Mouse (Mus musculus): Measurements from ENCODE around the gene Rasal2. TPM values are rescaled to one million over a fixed set of nuclear protein-coding genes. Genes with fewer than 3 reads are reported as not detected.
A peak's percentile ranks its signal among the peaks of the same experiment; 100 is the strongest.
"Not testable (repeated sequence)": the region's sequence is repeated elsewhere in the genome, so short reads cannot be mapped to it uniquely, and the experiment has no call there.

Gene Rasal2
- polyA plus RNA-seq, 1 experiment = 27.2 TPM

DNA sequence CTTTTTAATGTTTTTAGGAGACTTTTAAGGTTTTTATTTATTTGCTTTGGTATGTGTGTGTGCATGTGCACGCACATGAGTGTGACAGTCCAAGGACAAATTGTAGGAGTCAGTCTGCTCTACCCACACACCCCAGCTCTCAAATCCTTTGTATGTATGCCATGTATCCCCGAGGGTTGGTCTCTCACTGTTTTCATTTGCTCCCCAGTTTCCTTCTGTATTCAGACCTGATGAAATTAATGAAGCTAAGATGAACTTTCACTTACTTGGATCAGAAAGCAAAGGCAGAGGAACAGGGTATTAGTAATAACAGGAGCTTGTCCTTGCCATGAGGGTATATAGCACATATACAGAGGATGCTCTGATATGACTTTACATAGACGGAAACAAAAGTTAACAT, 165.1 kb downstream of the Rasal2 start:
- DNase-seq (ENCODE audit: extremely low spot score in 1 of 2, low spot score in 1 of 2) = no peak

DNA sequence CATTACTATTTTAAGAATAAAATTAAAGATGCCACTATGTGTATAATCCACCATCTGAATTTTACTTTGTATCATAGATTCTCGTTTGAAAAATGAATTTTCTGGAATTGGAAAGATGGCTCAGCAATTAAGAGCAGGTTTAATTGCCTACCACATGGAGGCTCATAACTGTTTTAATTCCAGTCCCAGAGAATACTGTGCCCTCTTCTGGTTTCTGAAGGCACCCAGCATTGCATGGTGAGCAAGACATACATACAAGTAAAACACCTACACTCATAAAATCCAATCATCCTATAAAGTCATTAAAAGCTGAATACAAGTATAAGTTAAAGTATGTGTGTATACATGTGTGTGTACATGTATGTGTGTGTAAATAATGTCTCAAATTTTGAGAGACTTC, 165.6 kb downstream of the Rasal2 start:
- no peak for DNase-seq (ENCODE audit: extremely low spot score in 1 of 2, low spot score in 1 of 2)

DNA sequence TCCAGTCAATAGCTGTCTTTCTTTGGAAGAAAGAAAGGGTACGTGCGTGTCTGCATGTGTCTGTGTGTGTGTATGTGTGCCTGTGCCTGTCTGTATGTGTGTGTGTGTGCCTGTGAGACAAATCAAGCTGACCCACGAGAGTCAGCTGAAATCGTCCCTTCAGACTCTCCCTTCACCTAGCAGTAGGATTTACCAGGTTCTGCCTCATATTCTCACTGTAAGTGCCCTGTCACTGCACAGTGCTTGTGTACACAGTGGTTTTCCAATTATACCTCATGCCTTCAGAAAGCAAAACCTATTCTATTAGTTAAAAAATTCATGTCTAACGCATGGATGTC, 168.0 kb downstream of the Rasal2 start:
- DNase-seq (ENCODE audit: extremely low spot score in 1 of 2, low spot score in 1 of 2) = no peak

DNA sequence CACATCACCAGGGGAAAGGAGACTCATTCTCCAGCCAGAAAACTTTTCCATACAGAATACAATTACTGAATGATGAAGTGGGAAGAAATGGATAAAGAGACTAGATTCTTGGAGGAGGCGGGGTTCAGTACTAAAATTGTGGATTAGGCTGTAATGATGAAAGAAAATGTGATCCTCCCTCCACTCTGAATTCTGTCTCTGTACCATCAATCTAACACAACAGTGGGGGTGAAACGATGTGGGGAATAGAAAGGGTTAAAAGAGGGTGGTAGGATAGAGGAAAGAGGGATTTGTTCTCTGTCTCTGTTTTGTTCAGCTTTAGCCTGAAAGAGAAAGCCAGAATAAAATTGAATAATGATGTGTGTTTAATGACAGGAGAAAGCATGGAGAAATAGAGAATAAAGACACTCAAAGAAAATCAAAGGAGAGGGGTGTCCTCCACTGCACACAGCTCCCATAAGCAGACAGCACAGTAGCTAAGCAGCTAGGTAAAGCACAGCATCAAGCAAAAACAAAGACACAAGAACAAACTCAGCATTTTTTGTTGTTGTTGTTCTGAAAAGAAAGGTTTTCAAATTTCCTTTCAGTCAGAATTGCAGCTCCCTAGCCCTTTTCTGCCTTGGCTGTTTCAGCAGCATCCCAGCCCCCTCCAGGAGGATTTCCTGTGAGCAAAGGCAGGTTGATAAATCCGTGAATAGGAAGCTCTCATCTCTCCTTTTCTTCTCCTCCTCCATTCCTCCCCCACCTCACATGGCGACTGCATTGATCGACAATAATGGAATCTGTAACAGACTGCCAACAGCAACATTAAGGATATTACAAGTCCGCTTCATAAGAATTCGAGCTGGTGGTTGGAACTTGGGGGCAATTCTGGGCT, 168.6 kb downstream of the Rasal2 start:
- no peak for DNase-seq (ENCODE audit: extremely low spot score in 1 of 2, low spot score in 1 of 2)

DNA sequence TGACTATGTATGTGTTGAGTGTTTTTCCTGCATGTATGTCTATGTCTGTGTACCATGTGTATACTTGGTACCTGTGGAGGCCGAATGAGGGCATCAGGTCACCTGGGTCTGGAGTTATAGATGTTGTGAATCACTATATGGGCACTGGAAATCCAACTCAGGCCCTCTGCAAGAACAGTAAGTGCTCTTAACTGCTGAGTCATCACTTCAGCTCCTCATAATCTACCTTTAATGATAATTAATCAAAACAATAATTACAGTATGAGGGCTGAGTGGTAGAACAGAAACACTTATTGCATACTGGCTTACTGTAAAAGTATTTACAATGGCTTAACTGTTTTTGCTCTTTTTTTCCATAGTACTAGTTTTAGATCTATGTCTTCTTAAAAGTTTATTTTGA, 172.7 kb downstream of the Rasal2 start:
- DNase-seq (ENCODE audit: extremely low spot score in 1 of 2, low spot score in 1 of 2) = no peak

DNA sequence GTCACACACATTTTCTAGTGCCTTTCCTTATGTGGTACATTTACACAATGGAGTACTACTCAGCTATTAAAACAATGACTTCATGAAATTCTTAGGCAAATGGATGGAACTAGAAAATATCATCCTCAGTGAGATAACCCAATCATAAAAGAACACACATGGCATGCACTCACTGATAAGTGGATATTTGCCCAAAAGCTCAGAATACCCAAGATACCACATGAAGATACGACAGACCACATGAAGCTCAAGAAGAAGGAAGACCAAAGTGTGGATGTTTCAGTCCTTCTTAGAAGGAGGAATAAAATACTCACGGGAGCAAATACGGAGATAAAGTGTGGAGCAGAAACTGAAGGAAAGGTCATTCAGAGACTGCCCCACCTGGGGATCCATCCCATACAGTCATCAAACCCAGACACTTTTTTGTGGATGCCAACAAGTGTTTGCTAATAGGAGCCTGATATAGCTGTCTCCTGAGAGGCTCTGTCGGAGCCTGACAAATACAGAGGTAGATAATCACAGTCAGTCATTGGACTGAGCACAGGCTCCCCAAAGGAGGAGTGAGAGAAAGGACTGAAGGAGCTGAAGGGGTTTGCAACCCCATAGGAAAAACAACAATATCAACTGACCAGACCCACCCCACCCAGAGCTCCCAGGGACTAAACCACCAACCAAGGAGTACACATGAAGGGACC, 175.6 kb downstream of the Rasal2 start:
- DNase-seq (ENCODE audit: extremely low spot score in 1 of 2, low spot score in 1 of 2) = not testable (repeated sequence)

DNA sequence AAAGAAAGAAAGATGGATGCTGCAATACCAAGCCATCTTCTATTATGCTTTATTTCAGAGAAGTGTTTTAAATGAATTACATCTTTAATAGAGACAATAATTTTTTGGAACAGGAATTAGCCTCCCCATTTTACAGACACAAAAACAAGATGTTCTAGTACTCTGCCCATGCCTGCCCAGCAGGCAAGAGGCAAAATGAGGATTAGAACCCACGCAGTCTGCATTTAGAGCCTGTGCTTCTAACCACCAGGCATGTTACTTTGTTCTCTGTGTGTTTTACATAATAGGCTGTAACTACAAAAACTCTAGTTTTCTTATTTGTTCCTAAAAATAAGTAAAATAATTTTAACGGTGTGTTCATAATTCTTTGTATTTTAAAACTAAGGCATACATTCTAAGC, 178.9 kb downstream of the Rasal2 start:
- no peak for DNase-seq (ENCODE audit: extremely low spot score in 1 of 2, low spot score in 1 of 2)

DNA sequence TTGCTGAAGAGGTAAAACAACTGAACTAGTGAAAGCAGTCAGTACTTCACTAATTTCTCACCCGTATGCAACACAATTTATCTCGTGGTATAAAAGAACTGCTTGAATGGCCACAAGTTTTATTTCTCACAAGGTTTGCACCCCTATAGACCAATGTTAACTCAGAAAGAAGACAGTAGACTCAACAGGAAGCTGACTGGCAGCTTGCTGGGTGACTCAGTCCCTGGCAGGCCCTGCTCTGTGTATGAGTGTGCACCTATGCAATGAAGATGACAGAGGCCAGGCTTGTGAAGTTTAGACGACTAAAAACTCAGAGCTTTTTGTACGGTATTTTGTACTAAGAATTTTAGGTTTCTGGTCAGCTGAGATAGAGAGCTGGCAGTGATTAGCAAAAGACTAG, 180.0 kb downstream of the Rasal2 start:
- peak in 1 of 2 experiments; percentile 35 for DNase-seq (ENCODE audit: extremely low spot score in 1 of 2, low spot score in 1 of 2)

DNA sequence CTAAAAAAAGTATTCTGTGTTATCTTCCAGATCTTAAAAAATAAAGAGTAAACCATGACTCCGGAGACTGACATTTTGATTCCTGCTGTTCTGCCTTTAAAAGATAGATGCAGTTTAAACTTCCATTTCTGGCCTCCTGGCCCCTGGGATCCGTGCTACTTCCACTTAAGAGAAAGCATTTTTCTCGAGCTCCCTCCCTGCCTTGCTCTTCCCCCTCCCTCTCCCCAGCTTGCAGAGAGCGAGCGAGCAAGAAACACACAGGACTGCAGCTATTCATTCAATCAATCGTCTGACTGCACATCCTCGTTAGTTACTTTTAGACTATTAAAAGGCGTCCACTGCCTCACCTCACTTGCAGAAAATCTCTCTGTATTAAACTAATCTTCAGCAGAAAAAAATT, 181.4 kb downstream of the Rasal2 start:
- peak in 1 of 2 experiments; percentile 66 for DNase-seq (ENCODE audit: extremely low spot score in 1 of 2, low spot score in 1 of 2)

DNA sequence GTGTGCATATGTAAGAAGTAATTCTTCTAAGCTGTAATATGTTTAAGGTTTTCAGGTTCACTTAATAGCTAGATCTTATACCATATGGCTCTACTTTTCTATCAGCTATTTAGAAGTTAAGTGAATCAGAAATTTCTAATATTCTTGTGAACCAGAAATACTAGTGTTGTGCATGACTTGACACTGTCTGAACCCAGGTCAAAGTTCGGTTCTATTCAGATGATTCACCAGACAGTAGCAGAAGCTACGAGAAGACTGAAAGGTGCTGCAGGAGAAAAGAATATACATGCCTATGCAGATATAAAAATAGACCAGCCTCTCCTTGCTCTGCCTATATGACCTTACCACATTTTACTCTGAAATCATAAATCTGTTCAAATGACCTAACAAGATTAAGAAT, 182.0 kb downstream of the Rasal2 start:
- peak in 1 of 2 experiments; percentile 23 for DNase-seq (ENCODE audit: extremely low spot score in 1 of 2, low spot score in 1 of 2)

DNA sequence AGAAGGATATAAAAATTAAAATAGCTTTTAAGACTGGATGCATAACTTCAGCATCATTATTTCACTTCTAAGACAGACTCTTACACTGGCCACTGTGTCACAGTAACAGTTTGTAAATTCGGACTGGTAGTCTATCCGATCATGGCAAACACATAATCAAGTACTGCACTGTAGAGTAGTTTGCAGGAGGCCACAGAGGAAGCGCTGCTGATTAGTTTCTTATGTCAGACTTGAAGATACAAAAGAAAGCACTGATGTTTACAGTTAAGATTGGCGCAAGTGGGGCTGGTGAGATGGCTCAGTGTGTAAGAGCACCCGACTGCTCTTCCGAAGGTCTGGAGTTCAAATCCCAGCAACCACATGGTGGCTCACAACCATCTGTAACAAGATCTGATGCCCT, 187.4 kb downstream of the Rasal2 start:
- no peak for DNase-seq (ENCODE audit: extremely low spot score in 1 of 2, low spot score in 1 of 2)

DNA sequence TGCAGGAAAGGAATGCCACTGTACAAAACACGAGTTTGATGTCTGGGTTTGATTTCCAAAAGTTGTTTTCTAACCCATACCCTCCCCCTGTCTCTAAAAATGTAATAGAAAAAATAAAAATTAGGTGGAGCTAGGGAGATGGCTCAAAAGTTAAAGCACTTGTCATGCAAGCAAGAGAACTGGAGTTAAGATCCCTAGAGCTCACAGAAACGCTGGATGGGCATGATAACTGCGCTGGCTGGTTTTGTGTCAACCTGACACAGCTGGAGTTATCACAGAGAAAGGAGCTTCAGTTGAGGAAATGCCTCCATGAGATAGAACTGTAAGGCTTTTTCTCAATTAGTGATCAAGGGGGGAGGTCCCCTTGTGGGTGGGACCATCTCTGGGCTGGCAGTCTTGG, 191.5 kb downstream of the Rasal2 start:
- DNase-seq (ENCODE audit: extremely low spot score in 1 of 2, low spot score in 1 of 2) = no peak

DNA sequence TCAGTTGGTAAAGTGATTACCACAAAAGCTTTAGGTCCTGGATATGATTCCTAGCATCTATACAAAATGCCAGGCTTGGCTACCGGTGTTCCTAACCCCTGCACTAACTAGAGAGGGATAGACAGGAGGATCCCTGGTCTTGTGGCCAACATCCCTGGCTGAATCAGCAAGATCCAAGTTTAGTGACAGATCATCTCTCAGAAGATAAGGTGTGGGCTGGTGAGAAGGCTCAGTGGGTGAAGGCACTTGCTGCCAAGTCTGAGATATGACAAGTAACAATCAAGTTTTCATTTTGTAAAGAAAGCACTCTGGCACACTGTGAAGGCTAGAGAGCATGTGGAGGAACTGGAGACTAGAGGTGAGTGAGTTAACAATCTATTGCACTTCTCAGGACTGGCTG, 191.9 kb downstream of the Rasal2 start:
- DNase-seq (ENCODE audit: extremely low spot score in 1 of 2, low spot score in 1 of 2) = peak; percentile 30 to 65

DNA sequence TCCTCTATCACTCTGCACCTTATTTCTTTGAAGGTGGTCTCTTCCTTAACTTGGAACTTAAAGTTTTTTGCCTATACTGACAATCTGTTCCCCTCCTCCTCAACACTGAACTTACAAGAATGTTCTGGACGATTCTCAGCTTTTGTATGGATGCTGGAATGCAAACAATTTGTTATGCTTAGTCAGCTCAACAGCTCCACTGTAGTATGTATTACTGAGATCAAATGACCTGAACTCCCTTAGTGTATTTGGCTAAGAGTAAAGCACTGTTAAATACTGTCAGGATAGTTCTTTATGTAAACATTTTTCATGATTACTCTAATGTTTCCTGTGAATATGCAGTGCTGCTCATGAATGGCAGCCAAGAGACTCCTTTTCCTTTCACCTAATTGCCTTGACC, 203.6 kb downstream of the Rasal2 start:
- no peak for DNase-seq (ENCODE audit: extremely low spot score in 1 of 2, low spot score in 1 of 2)

DNA sequence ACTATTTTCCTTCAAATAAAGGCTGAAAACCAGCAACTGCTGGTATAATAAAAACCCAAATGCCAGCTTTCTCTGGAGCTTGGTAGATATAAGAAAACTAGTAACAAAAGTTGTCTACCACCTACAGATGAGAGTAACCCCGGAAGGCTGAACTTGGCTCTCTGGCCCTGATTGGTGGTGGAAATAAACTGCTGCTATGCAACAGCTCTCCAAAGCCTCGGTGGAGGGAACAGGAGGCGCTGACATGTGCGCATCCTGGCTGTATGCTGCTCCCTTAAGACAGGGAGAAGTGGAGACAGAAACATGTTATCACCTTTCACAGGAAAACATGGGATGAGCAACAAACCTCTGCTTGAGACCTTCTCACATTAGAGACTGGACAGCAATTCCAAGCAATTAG, 206.7 kb downstream of the Rasal2 start:
- no peak for DNase-seq (ENCODE audit: extremely low spot score in 1 of 2, low spot score in 1 of 2)

DNA sequence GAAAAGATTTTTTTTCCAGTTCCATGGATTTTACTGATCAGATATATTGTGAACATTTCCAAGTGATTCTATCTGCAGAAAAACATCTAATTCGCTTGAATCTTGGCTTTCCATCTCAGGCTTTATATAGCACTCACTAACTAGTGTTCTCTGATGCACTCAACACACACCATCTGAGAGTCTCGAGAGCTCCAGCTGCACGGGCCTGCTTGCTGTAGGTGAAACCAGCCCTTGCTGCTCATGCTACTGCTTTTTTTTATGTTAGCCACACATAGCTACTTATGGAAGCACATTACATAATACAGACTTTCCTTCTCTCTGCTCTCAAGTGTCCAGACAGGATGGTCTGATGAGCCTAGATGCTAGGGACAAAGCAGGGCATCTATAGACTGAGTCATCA, 229.4 kb downstream of the Rasal2 start:
- peak in 1 of 2 experiments; percentile 66 for DNase-seq (ENCODE audit: extremely low spot score in 1 of 2, low spot score in 1 of 2)

DNA sequence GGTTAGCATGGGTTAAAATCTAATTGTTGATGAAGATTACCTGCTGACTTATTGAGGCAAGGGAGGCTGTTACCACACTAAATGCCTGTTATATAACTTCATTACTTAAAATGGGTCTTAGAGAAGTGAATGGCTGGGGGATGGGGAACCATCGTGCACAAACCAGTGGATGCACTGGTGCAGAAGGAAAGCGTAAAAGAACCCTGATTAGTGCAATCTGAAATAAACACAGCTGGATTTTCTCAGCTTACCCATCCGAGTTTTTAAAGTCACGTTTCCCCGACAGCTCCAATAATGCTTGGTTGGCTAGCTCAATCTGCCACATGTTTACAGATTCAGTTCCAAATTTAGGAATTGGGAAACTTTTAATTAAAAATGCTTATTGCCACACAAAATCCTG, 230.0 kb downstream of the Rasal2 start:
- DNase-seq (ENCODE audit: extremely low spot score in 1 of 2, low spot score in 1 of 2) = peak in 1 of 2 experiments; percentile 43

DNA sequence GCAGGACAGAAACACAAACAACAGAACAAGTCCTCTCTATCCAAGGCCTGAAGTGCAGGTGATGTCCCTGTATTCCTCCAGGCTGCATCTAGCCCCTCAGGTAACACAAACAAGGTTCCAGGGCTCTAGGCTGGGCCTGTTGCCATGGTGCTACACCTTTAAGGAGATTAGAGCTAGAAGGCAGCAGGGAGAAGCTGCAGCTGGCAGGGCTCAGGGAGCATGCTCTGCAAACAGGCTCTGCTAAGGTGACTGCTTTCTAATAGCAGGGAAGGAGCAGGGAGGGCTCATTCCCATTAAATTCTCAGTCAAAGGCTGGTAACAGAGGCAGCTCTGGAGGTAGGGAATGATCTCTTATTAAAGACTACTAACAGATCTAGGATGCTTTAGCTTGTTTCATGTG, 231.3 kb downstream of the Rasal2 start:
- DNase-seq (ENCODE audit: extremely low spot score in 1 of 2, low spot score in 1 of 2) = peak in 1 of 2 experiments; percentile 39

DNA sequence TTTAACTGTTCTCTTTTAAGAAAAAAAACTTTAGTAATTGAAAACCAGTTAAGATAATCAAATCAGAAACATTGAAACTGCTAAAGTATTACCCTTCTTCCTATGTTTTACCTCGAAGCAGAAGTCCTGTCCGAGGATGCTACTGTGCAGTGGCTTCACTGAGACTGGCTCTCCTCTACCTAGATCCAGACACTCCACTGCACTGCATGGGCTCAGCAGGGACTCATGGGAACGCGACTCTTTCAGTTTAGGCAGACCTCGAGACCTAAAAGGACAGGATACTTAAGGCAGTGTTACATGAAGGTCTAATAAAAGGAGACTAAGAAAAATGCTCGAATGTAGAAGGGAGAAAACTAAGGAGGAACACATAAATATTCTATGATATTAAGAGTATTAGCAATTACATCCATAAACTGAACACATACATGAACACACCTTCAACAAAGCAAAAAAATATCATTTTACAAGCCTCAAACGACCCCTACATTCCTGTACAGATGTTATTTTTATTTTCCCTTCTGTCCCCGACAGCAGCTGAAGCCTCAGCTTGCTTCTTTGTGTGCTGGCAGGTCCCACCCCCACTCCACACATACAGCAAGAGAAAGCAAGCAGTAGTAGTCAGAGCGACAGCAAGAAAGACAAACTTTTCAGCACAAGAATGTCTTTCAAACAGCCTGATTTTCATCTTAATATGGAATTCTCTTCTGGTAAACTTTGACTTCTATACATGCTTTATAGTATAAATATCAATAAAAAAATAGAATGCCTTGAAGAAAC, 233.2 kb downstream of the Rasal2 start:
- no peak for DNase-seq (ENCODE audit: extremely low spot score in 1 of 2, low spot score in 1 of 2)

DNA sequence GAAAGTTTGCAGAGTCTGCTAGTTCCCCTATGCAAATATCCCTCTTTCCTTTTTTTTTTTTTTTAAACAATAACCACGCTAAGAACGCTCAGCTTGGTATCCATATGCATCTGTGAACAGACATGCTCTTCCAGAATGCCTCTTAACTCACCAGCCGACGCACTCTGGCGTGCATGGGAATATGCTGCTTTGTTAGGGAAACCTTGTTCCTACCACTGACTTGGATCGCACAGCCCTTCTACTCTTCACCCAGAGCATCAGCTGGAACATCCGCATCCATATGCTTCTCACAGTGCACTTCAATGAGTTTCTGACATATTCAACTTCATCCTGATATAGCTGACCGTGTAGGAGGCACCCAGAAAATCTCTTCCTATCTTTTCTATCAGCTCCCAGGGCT, 243.1 kb downstream of the Rasal2 start:
- peak; percentile 57 to 71 for DNase-seq (ENCODE audit: extremely low spot score in 1 of 2, low spot score in 1 of 2)

DNA sequence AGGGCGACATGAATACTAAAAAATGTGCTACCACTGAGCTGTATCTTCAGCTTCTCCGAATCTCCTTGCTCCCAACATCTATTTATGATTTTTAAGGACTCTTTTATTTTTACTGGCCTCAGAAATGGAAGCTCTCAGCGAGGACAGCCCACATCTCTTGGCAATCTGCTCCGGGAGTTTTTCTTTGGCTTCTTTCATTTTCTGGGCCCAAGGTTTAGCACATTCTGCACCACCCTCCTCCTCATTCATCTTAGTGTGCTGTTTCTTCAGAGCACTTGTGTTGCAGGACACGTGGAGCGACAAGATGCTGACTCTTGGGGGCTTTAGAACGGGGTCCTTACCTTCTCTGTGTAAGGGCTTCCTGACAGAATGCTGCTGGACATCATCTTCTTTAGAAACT, 243.5 kb downstream of the Rasal2 start:
- peak; percentile 74 to 82 for DNase-seq (ENCODE audit: extremely low spot score in 1 of 2, low spot score in 1 of 2)

Data from frontal cortex, adult 2 months (tissue).